In the genomic region with DNA sequence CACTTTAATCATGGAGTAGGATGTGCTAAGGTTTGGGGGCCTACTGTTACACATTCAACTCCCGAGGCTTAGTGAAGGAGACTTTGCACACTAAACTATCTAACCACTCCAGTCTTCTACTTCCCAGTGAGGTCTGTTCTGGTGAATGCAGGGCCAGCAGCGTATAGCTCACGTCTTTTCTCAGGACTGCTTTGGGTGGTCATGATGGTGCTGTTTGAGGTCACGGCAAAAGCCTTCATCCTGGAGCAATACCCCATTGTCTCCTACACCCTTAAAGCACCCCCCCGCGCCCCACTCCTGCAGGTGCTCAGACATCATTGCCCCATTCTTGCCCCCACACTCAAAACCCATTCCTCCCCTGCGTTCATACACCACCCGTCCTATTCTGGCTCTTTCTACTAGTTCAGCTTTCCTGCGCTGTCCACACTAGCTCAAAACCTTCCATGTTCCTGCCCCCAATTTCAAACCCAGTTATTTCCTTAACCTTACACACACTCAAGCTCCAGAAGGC, we compare ENCODE assay signal across 8 mouse cellular contexts. TPM values are rescaled to one million over a fixed set of nuclear protein-coding genes. Genes with fewer than 3 reads are reported as not detected.
DNase-seq lines count a peak whose midpoint lies in the region; ATAC-seq lines count a peak whose summit lies in the region.

No protein-coding gene starts in this region.

- H3K27me3 ChIP-seq in embryonic facial prominence, embryonic 12.5 days: no peaks in the 10 kb centered on the region
- H3K27me3 ChIP-seq in hindbrain, embryonic 13.5 days: peaks cover 7% of the 10 kb centered on the region; the same call in 1 of the 2 replicates
- no peaks in the 10 kb centered on the region; the same call in 1 of the 2 replicates for H3K27me3 ChIP-seq in midbrain, embryonic 16.5 days (ENCODE audit: control insufficient read depth, insufficient read depth, low read depth, low read length)

- no peak overlapping the region for H3K27ac ChIP-seq in embryonic facial prominence, embryonic 12.5 days
- peak overlapping the region; percentile 91 for H3K27ac ChIP-seq in hindbrain, embryonic 13.5 days
- peak overlapping the region; percentile 90 for H3K27ac ChIP-seq in midbrain, embryonic 16.5 days (ENCODE audit: low read length)

- H3K36me3 ChIP-seq in embryonic facial prominence, embryonic 12.5 days: 0 out of 2 replicates have a peak, but pooled peaks cover 6% of the 10 kb centered on the region
- peaks cover 13% of the 10 kb centered on the region for H3K36me3 ChIP-seq in hindbrain, embryonic 13.5 days
- peaks cover 5% of the 10 kb centered on the region; the same call in 1 of the 2 replicates for H3K36me3 ChIP-seq in midbrain, embryonic 16.5 days (ENCODE audit: control insufficient read depth, insufficient read depth, low read length)

- peak overlapping the region; percentile 76 for H3K4me2 ChIP-seq in embryonic facial prominence, embryonic 12.5 days (replicated peaks)
- peak overlapping the region; percentile 72 for H3K4me2 ChIP-seq in hindbrain, embryonic 13.5 days
- peak overlapping the region; percentile 77 for H3K4me2 ChIP-seq in midbrain, embryonic 16.5 days (ENCODE audit: low read length)

- no peaks in the 10 kb centered on the region for H3K9me3 ChIP-seq in embryonic facial prominence, embryonic 12.5 days
- H3K9me3 ChIP-seq in hindbrain, embryonic 13.5 days: no peaks in the 10 kb centered on the region
- H3K9me3 ChIP-seq in midbrain, embryonic 16.5 days (replicated peaks; ENCODE audit: control insufficient read depth, low read length, poor library complexity, severe bottlenecking): no peaks in the 10 kb centered on the region

- peak; percentile 37 for DNase-seq in kidney, postnatal 10 days
- no peak for DNase-seq in kidney, adult 11 months
- no peak for DNase-seq in layer of hippocampus, adult 9-10 months (ENCODE audit: low spot score)
- no peak for DNase-seq in adrenal gland, postnatal 4 days (ENCODE audit: low spot score in 2 of 2)
- DNase-seq in retina, embryonic 14.5 days (ENCODE audit: low spot score): no peak

- H3K4me1 ChIP-seq in embryonic facial prominence, embryonic 12.5 days: peaks cover 10% of the 10 kb centered on the region; the same call in 1 of the 2 replicates
- peaks cover 28% of the 10 kb centered on the region for H3K4me1 ChIP-seq in hindbrain, embryonic 13.5 days (replicated peaks)
- H3K4me1 ChIP-seq in midbrain, embryonic 16.5 days (ENCODE audit: control insufficient read depth, insufficient read depth, low read length): peaks cover 18% of the 10 kb centered on the region

- H3K9ac ChIP-seq in embryonic facial prominence, embryonic 12.5 days: no peak overlapping the region
- peak overlapping the region; percentile 52 for H3K9ac ChIP-seq in hindbrain, embryonic 13.5 days
- H3K9ac ChIP-seq in midbrain, embryonic 16.5 days (ENCODE audit: low read depth, low read length): peak overlapping the region; percentile 77

- peak overlapping the region; percentile 92 for H3K4me3 ChIP-seq in embryonic facial prominence, embryonic 12.5 days
- peak overlapping the region; percentile 88 for H3K4me3 ChIP-seq in hindbrain, embryonic 13.5 days
- H3K4me3 ChIP-seq in midbrain, embryonic 16.5 days (ENCODE audit: low read depth, low read length): peak overlapping the region; percentile 88

- no peak for ATAC-seq in embryonic facial prominence, embryonic 12.5 days (ENCODE audit: insufficient number of reproducible peaks, insufficient read depth, low FRiP score, low TSS enrichment)
- ATAC-seq in hindbrain, embryonic 13.5 days (ENCODE audit: low FRiP score): no peak
- peak; percentile 52; the same call in 1 of the 2 replicates for ATAC-seq in midbrain, embryonic 16.5 days

- 26% methylated on average over 9 of the region's 9 CpGs for WGBS in embryonic facial prominence, embryonic 12.5 days
- 26% methylated on average over 9 of the region's 9 CpGs for WGBS in hindbrain, embryonic 13.5 days
- WGBS in midbrain, embryonic 16.5 days: 18% methylated on average over 9 of the region's 9 CpGs

RNA-seq across cellular contexts. Expression of a gene that starts 0.5 kb away (rescaled TPM):
- polyA plus RNA-seq in embryonic facial prominence, embryonic 12.5 days (2016; fragmentation: Nextera tagmentation; extraction: Ambion mirVana): 51.0 and 54.7 TPM in 2 replicates
- 58.8 and 59.0 TPM in 2 replicates for polyA plus RNA-seq in hindbrain, embryonic 13.5 days (2015; fragmentation: Nextera tagmentation; extraction: Ambion mirVana)
- 60.6 and 62.5 TPM in 2 replicates for polyA plus RNA-seq in midbrain, embryonic 16.5 days (2015; fragmentation: Nextera tagmentation; extraction: Ambion mirVana)
- total RNA-seq in adrenal gland, postnatal 4 days (2021): 10 to 100 TPM; 45.0 to 46.3 TPM

RNA-seq across cellular contexts. Expression of a gene that starts 16.6 kb away (rescaled TPM):
- polyA plus RNA-seq in embryonic facial prominence, embryonic 12.5 days (2016; fragmentation: Nextera tagmentation; extraction: Ambion mirVana): 0.51 and 0.78 TPM in 2 replicates
- polyA plus RNA-seq in hindbrain, embryonic 13.5 days (2015; fragmentation: Nextera tagmentation; extraction: Ambion mirVana): 3.6 and 5.2 TPM in 2 replicates
- polyA plus RNA-seq in midbrain, embryonic 16.5 days (2015; fragmentation: Nextera tagmentation; extraction: Ambion mirVana): 4.3 and 6.0 TPM in 2 replicates
- total RNA-seq in adrenal gland, postnatal 4 days (2021): 1 to 10 TPM; 5.3 to 5.4 TPM

RNA-seq across cellular contexts. Expression of a gene that starts 30.1 kb away (rescaled TPM):
- 8.6 and 10.2 TPM in 2 replicates for polyA plus RNA-seq in embryonic facial prominence, embryonic 12.5 days (2016; fragmentation: Nextera tagmentation; extraction: Ambion mirVana)
- polyA plus RNA-seq in hindbrain, embryonic 13.5 days (2015; fragmentation: Nextera tagmentation; extraction: Ambion mirVana): 10.4 and 11.3 TPM in 2 replicates
- 8.2 and 12.4 TPM in 2 replicates for polyA plus RNA-seq in midbrain, embryonic 16.5 days (2015; fragmentation: Nextera tagmentation; extraction: Ambion mirVana)
- 10 to 100 TPM; 14.8 to 16.1 TPM for total RNA-seq in adrenal gland, postnatal 4 days (2021)
